Mouse (Mus musculus): Measurements from ENCODE around the gene Tm7sf2. TPM values are rescaled to one million over a fixed set of nuclear protein-coding genes. Genes with fewer than 3 reads are reported as not detected.

The Tm7sf2 gene
- total RNA-seq (2021): 1 to 10 TPM; 4.6 TPM
- long read RNA-seq, experiment 1, partial matches to known transcripts: 0 of 3 reads
- long read RNA-seq, experiment 1, other reads (novel, unspliced or antisense): 1 of 3 reads
- long read RNA-seq, experiment 2, transcript Tm7sf2-201 (10 exons, 1,471 nt): major isoform, 5 of 6 reads
- long read RNA-seq, experiment 2, partial matches to known transcripts: 1 of 6 reads
- long read RNA-seq, experiment 2, other reads (novel, unspliced or antisense): 0 of 6 reads

DNA sequence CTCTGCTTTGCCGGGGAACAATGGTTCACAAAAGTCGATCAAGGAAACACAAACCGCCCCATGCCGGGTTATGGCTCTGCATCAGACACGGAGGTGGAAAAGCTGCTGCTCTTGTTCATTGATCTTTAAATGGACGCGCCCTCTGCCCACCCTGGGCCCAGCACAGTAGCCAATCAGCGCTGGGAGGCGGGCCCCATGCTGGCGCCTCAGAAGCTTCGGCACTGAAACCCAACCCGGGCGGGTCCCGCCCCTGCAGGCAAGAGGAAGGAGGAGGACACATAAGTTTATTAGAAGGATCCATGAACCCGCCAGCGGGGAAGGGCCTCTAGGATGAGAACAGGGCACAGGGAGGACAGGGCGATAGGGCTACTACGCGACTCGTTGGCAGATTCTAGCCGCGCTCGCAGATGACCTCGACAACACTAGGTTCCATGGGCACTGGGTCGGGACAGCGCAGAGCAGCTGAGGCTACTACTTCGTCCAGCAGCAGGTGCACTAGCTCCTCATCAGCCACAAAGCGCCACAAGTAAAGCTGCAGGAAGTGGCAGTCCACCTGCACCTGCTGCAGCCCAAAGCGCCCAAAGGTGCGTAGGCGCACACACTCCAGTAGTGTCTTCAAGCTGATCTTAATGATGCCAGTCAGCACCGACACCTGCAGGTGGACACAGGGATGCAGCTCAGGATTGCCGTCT, at the start of gene Tm7sf2:
Tm7sf2 (minus strand) TSS at position 650 of the 692 bp plus-strand sequence.
- Histone ChIP-seq H3K4me3 (peak within 1 kb of the TSS; percentile 66), H3K27ac (peak within 1 kb of the TSS; percentile 67)
- peak; percentile 95 for DNase-seq
- TF ChIP-seq CTCF (IDR thresholded peaks at IDR 0.05): no peak
- intact Hi-C loops (cut with DNase I): no loop called here

- intact Hi-C loops (cut with DNase I): loop anchor here (2.0 to 5.0 kb wide), 2 partner anchors 33 to 70 kb away; partner anchors contain the start of genes Cdca5, Syvn1 and Zfpl1
Observed at GRCm38 (mm10) chr19:6117346-6117985, 49.3 kb upstream of the Tm7sf2 start.

GRCm38 (mm10) chr19:6116113-6116850, 48.1 kb upstream of the Tm7sf2 start:
- Histone ChIP-seq H3K4me3 (peak overlapping the region; percentile 78), H3K27ac (peak overlapping the region; percentile 92; the same call in 1 of the 2 replicates)
- intact Hi-C loops (cut with DNase I): loop anchor here (2.0 to 5.0 kb wide), 2 partner anchors 31 to 69 kb away; partner anchors contain the start of genes Cdca5, Syvn1 and Zfpl1
- DNase-seq: no peak
- TF ChIP-seq CTCF (IDR thresholded peaks at IDR 0.05): no peak

More at GRCm38 (mm10) chr19:6117346-6117985, 49.3 kb upstream of the Tm7sf2 start:
- peak overlapping the region; percentile 92 for H3K27ac ChIP-seq
- peak overlapping the region; percentile 78 for H3K4me3 ChIP-seq
- no peak for DNase-seq
- no peak for TF ChIP-seq CTCF (IDR thresholded peaks at IDR 0.05)

- intact Hi-C loops (cut with DNase I): no loop called here
- DNase-seq: no peak
- Histone ChIP-seq H3K27ac (no peak overlapping the region), H3K4me3 (no peak overlapping the region)
- TF ChIP-seq CTCF (IDR thresholded peaks at IDR 0.05): no peak
Observed at GRCm38 (mm10) chr19:6113116-6113515, 44.9 kb upstream of the Tm7sf2 start.

DNA sequence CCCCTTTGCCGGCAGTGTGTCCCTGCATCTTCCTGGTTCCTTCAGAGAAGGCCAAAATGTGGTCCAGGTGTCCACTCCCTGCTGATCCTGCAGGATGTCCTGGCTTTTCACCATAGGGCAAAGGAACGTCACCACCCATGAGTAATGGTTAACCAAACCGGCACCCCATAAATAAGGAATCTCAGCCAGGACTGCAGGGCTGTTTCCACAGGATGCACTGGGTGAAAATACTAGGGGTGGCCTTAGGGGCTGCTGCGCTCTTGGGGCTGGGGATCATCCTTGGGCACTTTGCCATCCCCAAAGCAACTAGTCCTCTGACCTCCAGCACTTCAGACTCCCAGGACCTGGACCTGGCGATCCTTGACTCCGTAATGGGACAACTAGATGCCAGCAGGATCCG, 37.4 kb upstream of the Tm7sf2 start, which contains the start of gene Naaladl1:
Naaladl1 (plus strand) TSS at position 197 of the 400 bp plus-strand sequence.
- DNase-seq: no peak
- no peak within 1 kb of the TSS for H3K27ac ChIP-seq
- TF ChIP-seq CTCF (IDR thresholded peaks at IDR 0.05): no peak
- intact Hi-C loops (cut with DNase I): no loop called here
- no peak within 1 kb of the TSS for H3K4me3 ChIP-seq

DNA sequence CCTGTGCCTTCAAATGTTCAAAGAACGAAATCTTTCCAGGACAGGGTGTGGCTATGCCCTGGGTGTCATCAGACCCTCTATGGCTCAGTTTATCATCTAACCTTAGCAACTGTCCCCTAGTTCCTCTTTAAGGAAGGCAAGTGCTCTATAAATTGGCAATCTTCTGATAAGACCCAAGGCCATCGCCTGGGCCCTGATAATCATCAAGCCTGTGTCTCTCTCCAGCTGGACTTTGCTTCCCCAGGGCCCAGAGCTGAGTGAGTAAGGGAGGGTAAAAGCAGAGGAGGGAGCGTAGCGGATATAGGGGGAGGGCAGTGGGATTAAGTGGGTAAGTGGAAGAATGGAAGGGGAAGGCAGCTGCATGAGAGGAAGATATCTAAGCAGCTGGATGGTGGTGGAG, 36.3 kb upstream of the Tm7sf2 start:
- intact Hi-C loops (cut with DNase I): no loop called here
- H3K4me3 ChIP-seq: no peak overlapping the region
- TF ChIP-seq CTCF (IDR thresholded peaks at IDR 0.05): no peak
- DNase-seq: no peak
- no peak overlapping the region for H3K27ac ChIP-seq

DNA sequence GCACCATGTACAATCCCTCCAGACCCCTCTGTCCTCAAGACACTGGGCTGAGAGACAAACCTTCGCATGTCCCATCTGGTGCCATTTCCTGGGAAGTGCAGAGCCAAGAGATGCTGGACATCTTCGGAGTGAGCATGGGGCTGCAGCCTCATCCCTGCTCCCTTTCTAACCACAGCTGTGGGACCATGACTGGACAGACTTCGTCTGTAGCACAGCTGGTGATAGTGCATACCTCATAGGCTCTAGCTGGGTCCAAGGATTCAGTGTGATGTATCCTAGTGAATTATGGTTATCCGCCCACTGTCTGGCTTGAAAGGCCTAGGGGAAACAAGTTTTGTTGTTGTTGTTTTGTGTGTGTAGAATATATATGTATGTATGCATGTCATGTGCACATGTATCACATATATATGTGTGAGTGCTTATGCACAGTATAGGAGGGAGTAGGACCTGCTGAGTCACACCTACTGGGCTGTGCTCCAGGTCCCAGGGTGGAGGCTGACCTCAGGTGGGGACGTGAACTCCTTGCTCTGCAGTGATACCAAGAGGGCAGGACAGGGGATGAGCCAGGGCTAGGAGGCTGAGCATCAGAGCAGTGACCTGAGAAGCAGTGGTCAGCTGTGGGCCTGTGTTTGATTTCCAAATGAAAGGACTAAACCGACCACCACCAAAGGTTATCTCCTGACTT, 34.1 kb upstream of the Tm7sf2 start:
- Histone ChIP-seq H3K4me3 (no peak overlapping the region), H3K27ac (no peak overlapping the region)
- DNase-seq: no peak
- intact Hi-C loops (cut with DNase I): no loop called here
- TF ChIP-seq CTCF (IDR thresholded peaks at IDR 0.05): no peak

DNA sequence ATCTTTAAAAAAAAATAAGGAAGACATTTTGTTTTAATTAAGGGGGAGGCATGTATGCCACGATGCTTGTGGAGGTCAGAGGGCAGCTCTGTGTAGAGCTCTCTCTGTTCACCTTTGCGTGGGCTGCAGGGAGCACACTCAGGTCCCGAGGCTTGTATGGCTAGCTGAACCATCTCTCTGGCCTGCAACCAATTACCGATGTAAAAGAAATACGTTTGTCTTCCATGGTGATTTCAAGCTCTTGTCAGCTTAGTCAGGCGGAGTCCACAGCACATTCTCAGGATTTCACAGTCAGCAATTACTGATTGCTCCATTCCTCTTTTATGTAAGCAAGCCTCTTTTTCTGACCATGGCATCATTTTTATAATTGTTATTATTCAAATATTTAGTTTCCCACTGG, 33.0 kb upstream of the Tm7sf2 start:
- no peak for TF ChIP-seq CTCF (IDR thresholded peaks at IDR 0.05)
- DNase-seq: no peak
- intact Hi-C loops (cut with DNase I): no loop called here
- Histone ChIP-seq H3K27ac (no peak overlapping the region), H3K4me3 (no peak overlapping the region)

GRCm38 (mm10) chr19:6097847-6098246, 29.7 kb upstream of the Tm7sf2 start:
- no peak for DNase-seq
- intact Hi-C loops (cut with DNase I): no loop called here
- Histone ChIP-seq H3K27ac (no peak overlapping the region), H3K4me3 (no peak overlapping the region)
- no peak for TF ChIP-seq CTCF (IDR thresholded peaks at IDR 0.05)

DNA sequence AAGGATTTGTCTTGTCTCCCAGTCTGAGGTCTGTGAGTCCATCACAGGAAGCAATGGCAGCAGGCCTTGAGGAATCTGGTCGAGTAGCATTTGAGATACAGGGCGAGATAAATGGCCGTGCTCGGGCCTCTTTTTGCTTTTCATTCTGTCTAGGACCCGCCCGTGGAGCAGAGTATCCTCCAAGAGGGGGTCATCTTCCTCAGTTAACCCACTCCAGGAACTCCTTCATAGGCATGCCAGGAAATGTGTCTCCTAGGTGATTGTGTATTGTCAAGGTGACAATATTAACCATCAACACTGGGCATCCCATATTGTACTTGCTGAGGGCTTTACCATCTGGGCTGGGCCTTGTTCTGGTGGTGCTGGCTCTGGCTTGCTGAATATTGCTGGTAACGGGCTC, 25.9 kb upstream of the Tm7sf2 start, which contains the start of gene AC131692.1:
AC131692.1 (plus strand) TSS at position 301 of the 400 bp plus-strand sequence.
- no peak within 1 kb of the TSS for H3K4me3 ChIP-seq
- H3K27ac ChIP-seq: no peak within 1 kb of the TSS
- no peak for TF ChIP-seq CTCF (IDR thresholded peaks at IDR 0.05)
- DNase-seq: no peak
- intact Hi-C loops (cut with DNase I): no loop called here

DNA sequence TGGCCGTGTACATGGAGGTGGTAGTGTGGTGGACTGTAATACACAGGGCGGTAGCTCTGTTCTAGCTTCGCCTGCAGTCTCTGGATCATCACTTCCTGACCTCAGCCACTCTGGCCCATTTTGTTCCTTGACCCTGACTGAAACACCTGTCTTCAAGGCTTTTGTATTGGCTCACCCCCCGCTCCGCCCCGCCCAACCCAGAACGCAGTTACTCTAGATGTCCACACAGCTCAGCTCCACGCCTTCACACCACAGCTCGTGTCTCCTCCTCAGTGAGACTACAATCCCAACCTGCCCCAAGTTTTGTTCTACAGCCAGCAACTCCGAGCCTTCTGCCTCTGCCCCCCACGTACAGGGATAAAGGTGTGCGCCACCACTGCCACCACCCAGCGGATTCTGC, 20.7 kb upstream of the Tm7sf2 start:
- intact Hi-C loops (cut with DNase I): no loop called here
- no peak for DNase-seq
- no peak overlapping the region for H3K27ac ChIP-seq
- no peak for TF ChIP-seq CTCF (IDR thresholded peaks at IDR 0.05)
- no peak overlapping the region for H3K4me3 ChIP-seq

GRCm38 (mm10) chr19:6085417-6085879, 17.3 kb upstream of the Tm7sf2 start:
- intact Hi-C loops (cut with DNase I): loop anchor here (2.0 kb wide), 1 partner anchor 31 kb away; no protein-coding TSS in a partner anchor
- Histone ChIP-seq H3K27ac (no peak overlapping the region), H3K4me3 (peak overlapping the region; percentile 86)
- no peak for TF ChIP-seq CTCF (IDR thresholded peaks at IDR 0.05)
- DNase-seq: no peak

All from gastrocnemius, adult 2 months (tissue).